Mouse (Mus musculus) CD8-positive naive resting alpha-beta T cell, adult 2 months (primary cell): Measurements from ENCODE around the gene Calm5.
"Not testable (repeated sequence)": the region's sequence is repeated elsewhere in the genome, so short reads cannot be mapped to it uniquely, and the experiment has no call there.

Experiments
- DNase-seq, 2 experiments: peaks; one replicate each; pipeline ENCODE4 v3.0.0; 2022; ENCODE audit warnings: low read depth in 2 of 2, low spot score in 2 of 2

Calm5 gene

DNA sequence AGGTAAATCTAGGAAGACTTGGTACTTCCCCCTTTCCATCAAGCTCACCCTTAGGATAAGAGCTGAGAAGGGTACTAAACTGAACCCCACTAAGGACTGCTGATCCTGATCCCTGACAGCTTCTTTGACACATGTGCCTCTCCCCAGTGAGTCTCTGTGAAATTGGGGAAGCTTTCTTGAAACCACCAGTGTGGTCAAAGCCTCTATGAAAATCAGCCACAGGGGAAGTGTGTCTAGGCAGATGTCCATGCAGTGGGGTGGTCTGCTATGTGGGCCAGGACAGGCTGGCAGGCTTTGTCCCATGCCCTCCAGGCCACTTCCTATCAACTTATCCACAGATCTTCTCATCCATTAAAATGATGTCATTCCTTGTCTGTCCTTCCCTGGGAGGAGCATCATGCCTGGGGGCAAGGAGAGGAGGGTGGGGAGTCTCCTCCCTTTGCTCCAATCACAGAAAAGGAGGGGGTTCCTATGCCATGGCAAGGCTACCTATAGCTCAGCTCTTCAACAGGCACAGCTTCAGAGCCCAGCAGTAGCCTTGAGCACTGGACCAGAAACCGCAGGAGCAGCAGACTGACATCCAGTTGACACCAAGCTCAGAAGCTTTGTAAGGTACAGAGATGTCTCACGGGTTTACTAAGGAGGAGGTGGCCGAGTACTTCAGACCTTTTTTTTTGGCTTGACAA, at the start of gene Calm5:
Gene Calm5 (plus strand): TSS at position 526 of the 686 bp plus-strand sequence.
- not testable (repeated sequence) for DNase-seq

DNA sequence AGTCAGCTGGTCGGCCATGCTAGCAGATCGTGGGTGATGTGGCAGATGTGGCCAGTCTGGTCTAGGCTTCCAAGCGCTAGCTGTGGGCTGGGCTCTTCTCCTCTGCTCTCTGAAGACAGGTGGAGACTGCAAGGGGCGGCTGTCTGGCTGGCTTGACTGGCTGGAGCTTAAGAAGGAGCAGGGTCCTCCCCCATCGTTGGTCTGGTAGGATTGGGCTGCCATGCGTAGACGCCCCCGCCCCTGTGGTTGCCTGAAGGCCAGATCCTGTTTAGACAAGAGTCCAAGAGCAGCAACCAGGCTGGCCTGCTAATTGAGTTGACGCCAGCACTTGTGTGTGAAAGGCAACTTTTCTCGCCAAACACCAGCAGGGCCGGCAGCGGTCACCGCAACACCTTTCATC, 49.8 kb upstream of the Calm5 start, which contains the start of gene Calml3:
Gene Calml3 (minus strand): TSS at position 131 of the 400 bp plus-strand sequence.
- DNase-seq: no peak

DNA sequence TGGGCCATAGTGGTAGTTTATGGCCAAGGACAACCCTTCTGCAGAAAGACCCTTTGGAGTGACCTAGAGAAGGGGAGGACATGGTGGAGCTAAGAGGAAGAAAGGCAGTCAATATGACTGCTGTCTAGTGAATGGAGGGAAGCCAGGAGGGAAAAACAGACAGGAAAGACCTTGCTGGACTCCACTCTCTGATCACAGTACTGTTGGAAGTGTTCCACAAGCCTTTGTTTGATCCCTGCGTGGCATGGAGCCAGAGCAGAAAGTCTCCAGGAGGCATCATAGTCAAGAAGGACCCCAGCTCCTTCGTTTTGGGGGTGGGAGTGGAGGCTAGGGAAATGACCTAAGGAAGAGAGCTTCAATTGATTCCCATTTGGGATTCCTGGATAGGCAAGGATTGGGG, 48.8 kb upstream of the Calm5 start:
- no peak for DNase-seq

DNA sequence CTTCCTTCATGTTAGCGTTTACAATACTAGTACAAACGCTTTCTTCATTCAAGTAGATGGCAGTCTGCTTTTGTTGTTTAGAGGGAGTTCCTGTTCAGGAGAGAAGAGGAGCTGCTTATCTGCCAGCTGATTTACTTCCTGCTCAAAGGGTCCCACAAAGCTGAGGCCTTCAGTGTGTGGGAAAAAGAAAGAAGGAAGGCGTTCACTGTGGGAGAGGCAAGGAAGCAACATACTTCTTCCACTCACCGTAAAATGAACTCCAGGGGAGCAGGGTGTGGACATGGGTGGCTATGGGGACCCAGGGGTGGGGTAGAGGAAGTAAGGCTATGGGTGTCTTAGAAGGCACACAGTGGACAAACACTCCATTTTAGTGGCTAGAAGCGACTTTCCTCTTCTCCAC, 48.3 kb upstream of the Calm5 start:
- DNase-seq: no peak

DNA sequence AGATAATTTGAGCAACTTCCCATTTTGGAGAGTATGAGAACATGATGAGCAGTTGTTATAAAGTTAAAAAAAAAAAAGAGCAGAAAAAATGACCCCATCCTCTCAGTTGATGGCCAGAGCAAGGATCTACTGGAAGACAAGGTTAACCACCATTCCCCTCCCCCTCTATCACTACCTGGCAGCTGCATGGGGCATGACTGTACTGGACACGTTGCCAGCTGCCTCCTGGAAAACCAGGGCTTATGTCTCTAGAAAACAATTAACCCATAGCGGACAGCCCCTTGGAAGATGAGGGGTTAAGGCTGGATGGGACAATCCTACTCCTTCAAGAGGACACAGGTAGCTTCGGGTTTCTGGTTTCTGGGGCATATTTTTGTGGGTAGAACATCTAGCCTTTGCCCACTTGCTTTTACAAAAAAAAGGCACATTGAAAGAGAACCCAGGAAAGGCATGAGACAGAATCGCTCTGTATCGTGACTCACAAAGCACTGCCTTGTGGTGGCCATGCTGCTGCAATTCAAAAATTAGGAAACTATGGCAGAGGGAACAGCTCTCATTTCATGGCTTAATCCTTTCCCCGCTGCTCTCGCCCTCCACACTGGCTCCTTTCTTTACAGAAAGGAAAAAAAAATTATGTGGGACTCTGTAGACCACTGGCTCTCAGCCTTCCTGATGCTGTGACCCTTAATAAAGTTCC, 46.7 kb upstream of the Calm5 start:
- DNase-seq: no peak

DNA sequence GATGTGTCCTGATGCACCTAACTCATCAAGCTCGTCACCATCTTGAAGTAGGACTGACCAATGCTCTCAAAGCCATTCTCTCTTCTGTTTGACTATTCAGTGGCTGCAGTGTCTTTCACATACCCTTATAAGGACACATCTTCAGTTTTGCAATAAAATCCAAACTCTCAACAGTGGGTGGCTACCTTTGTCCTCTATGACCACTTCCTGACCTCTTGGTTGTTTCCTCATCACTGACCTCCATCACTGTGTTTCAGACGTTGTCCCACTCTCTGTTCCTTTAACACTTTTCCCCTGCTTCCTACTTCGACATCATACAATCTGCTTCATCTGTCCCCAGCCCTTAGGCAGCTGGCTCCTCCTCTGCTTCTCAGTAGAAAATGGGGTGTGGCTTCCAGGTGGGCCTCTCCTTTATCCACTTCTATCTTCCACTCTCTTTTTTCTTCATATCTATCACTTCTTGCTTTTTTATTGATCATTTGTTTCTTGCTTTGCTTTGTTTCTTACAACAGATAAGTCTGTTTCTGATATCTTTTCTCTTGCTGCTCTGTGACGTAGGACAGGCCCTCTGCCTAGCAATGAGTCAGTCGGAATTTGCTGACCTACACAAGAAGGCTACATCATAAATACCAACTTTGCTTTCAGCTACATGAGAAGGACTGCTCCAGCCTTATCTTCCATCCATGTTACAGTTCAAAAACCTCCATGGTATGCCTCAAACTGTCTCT, 35.8 kb upstream of the Calm5 start:
- no peak for DNase-seq

DNA sequence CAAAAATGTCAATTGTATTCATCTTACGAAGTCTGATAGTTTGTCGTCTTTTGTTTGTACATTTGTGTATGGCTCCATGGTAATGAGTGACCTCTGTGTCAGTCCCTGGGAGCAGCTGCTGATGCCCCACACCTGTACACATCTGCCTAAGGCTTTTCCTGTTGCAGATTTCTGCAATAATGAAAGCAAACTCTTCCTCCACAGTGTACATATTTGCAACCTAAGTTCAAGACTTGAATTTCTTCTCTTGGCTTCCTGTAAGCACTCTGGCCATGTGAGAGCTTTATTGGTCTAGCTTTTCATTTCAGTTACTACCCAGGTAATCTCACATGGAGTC, 35.3 kb upstream of the Calm5 start:
- no peak for DNase-seq

DNA sequence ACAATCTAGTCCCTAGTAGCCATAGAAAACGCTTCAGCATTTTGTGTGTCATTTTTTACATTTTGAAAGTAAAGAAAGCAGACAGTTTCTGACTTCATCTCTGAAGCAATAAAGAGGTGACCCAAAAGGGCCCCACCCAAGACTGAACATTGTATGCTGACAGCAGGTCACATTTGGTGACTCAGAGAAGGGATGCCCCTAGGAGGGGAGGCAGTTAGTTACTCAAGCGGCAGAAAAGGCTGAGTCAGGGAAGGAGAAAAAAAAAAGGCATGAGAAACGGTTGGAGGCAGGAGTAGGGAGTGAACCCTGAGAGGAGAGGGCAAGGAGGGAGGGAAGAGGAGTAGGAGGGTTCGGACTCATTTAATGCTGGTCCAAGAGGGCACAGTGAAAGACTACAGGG, 31.9 kb upstream of the Calm5 start:
- no peak for DNase-seq

DNA sequence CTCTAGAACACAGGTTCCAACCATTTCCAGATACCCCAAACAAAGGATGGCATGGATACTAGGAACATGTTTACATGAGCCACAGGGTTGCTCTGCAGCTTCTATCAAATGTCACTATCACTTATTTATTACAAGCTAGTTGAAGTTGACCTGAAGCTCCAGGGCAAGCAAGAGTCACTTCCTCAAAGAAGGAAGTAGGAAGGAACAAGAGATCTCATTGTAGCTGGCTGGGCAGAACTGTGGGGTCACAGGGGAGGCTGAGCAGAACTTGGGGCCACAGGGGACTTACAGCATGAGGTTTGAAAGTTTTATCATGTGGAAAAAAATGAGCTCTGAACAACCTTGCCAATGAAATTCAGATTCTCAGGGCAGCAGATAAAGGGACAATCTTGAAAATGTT, 28.2 kb upstream of the Calm5 start:
- no peak for DNase-seq

DNA sequence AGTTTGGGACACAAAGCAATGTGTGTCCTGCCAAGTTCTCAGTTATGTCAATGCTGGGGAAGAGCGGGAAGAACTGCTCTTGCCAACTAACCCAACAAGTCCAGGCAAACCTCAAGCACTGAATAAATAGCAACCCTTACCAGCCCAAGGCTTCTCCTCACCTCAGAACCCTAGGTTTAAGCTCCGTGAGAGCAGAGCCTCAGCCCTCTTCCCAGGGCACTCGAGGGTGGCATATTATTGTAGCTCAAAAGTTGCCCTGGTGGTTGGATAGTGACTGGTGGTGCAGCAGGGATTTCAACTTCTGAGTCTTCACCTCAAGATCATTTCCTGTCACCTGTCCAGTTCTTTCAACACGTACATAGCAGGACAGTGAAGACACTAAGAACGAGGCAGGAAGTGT, 22.4 kb upstream of the Calm5 start:
- DNase-seq: no peak

DNA sequence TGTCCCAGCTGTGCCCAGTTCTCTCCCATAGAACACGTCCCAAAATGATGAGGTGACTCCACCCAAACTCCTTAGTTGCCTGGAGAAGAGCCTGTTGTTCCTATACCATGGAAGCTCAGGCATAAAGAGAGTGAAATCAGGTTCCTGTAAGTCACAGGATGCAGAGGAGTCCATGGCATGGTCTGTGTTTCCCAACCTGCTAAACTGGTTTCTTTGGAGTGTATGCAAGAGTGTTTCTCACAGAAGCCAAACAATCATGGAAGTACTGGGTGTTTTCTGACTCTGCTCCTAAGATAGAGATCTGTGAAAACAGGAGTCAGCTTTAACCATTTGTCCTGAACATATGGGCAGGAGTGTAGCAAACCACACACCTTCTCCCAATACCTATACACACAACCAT, 22.0 kb upstream of the Calm5 start:
- no peak for DNase-seq

DNA sequence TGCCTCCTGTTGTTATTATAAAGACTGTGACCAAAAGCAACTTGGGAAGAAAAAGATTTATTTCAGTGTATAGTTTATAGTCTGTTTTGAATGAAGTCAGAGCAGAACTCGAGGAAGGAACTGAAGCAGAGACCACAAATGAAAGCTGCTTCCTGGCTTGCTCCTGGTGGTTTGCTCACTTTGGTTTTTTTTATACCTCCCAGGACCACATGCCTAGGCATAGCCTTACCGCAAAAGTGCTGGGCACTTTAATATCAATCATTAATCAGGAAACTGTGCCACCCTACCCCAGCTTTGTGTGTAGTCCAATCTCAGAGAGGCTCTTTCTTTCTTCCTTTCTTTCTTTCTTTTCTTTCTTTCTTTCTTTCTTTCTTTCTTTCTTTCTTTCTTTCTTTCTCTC, 21.5 kb upstream of the Calm5 start:
- no peak for DNase-seq

DNA sequence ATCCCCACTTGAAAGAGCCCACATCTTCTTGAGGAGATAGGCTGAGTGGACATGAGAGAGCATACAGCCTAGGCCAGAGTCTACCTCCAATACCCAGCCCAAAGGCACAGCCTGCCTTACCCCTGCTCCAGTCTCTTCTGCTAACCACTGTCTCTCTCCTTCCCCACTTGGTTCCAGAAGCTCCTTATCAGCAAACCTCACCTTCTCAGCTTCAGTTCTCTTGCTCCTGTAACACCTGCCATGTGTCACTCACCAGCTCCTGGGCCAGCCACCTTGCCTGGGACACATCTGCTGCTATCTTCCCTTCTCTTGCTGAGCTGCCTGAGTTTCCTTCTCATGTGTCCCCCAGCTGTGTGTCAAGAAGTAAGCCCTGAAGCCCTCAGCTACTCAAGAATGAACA, 20.3 kb upstream of the Calm5 start:
- not testable (repeated sequence) for DNase-seq

DNA sequence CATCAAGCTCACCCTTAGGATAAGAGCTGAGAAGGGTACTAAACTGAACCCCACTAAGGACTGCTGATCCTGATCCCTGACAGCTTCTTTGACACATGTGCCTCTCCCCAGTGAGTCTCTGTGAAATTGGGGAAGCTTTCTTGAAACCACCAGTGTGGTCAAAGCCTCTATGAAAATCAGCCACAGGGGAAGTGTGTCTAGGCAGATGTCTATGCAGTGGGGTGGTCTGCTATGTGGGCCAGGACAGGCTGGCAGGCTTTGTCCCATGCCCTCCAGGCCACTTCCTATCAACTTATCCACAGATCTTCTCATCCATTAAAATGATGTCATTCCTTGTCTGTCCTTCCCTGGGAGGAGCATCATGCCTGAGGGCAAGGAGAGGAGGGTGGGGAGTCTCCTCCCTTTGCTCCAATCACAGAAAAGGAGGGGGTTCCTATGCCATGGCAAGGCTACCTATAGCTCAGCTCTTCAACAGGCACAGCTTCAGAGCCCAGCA, 16.6 kb upstream of the Calm5 start, which contains the start of gene Calm4:
Gene Calm4 (plus strand): TSS at position 446 of the 496 bp plus-strand sequence.
- not testable (repeated sequence) for DNase-seq

DNA sequence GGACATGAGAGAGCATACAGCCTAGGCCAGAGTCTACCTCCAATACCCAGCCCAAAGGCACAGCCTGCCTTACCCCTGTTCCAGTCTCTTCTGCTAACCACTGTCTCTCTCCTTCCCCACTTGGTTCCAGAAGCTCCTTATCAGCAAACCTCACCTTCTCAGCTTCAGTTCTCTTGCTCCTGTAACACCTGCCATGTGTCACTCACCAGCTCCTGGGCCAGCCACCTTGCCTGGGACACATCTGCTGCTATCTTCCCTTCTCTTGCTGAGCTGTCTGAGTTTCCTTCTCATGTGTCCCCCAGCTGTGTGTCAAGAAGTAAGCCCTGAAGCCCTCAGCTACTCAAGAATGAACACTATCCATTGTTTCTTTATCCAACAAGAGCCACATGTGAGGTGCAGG, 13.3 kb upstream of the Calm5 start:
- not testable (repeated sequence) for DNase-seq

DNA sequence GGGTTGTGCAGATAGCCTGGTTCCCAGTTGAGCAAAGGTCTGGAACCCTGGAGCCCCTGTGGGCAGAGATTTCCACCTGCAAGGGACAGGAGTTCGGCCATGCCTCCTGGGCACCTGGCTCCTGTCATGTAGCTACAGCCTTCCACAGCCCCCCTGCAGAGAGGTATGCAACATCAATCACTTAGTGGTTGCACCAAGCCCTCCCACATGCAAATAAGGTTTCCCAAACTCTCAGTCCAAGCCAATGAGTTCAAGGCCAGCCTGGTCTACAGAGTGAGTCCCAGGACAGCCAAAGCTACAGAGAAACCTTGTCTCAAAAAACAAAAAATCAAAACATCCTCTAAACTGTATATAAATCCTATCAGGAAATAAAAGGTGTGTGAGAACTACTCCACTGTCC, 3.6 kb upstream of the Calm5 start:
- no peak for DNase-seq

DNA sequence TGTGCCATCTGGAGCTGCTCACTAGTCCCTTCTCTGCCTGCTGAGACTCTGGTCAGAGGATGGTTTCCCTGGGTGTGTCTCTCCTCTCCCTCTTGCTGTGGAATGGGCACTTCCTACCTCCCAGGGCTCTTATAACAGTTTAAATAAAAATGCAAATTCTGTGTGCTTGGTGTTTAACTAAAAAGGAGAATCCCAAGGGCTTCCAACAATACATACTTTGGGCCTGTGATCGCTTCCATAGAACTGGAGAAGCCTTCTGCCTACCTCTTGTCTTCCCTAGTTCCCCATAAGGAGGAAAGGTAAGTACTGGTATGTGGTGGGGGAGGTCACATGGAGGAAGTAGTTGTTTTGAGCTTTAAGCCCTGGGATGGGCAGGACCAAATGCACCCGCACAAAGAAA, 883 bp downstream of the Calm5 start:
- no peak for DNase-seq

DNA sequence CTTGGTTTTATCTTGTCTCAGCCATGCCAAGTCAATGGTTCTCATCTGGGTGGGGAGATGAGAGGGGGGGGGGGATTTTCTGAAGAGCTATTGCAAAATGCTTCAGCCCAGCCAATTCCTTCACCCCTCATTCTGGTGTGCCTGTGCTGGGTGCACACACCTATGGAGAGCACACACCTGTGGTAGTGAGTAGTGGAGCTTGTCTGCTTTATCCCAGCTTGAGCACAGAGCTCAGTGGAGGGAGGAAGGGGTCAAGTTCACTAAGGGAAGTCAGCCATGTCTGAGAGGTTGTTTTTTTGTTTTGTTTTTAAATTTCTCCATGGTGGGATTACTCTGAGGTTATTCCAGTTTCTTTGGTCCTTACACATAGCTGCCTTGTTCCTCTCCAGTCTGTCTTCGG, 2.3 kb downstream of the Calm5 start:
- DNase-seq: no peak

DNA sequence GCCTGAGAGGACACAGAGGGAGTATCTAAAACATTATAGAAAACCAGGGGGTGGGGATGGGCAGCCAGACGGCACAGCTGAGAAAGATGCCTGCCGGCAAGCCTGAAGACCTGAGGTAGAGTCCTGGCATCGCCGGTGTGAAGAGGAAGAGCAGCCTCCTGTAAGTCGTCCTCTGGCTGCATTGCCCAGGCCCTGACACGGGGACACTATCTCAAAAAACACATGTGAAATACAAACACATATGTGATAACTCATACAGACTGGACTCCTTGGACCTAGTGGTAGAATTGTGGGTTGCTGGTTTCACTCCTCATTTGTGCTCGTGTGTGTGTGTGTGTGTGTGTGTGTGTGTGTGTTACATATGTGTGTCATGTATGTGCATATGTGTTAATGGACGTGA, 7.3 kb downstream of the Calm5 start:
- no peak for DNase-seq

DNA sequence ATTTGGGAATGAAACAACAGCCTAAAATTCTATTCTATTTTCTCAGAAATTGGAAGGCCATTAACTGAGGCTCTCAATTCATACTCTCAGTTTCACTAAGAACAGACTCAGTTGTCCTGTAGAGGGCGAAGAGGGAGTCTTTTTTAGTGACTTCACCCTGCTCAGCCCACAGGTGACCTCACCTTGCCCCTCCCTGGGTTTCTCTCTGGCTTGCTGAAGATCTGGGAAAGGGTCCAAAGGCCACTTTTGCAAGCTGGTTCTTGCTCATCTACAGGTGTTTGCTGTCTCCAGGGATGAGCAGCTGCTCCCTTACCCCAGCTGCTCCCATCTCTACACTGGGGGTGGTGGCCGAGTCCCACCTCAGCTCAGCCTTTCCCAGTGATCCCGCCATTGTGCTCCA, 8.4 kb downstream of the Calm5 start:
- no peak for DNase-seq

DNA sequence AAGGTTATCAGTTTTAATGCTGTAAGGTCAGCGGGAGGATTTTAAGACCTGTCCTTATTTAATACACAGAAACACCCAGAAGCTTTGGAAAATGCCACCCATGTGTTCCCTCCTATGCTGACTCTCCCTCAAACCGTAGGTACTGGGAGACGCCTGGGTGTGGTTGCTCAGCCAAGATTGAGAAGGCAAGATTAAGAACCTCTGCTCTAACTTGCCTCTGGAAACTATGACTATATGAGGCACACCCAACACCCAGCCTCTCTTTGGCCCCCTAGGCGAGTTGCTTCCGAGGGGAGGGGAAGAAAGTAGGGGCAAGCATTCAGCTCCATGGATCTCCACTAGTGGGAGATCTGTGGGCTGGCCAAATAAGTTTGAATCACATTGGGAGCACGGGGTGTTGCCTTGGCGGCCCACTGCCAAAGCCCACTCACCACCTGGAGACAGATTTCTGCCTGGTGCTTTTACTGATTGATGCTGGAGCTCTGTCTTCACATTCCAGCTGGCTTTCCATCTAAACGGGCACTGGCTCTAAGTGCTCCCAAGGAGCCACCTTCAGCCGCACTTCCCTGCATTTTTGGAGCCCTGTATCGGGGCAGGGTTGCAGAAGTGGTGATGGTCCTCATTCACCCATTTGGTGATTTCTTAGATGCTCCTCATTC, 9.1 kb downstream of the Calm5 start:
- DNase-seq: no peak
